Comparison of ENCODE assay signal across 8 mouse cellular contexts in the genomic region with DNA sequence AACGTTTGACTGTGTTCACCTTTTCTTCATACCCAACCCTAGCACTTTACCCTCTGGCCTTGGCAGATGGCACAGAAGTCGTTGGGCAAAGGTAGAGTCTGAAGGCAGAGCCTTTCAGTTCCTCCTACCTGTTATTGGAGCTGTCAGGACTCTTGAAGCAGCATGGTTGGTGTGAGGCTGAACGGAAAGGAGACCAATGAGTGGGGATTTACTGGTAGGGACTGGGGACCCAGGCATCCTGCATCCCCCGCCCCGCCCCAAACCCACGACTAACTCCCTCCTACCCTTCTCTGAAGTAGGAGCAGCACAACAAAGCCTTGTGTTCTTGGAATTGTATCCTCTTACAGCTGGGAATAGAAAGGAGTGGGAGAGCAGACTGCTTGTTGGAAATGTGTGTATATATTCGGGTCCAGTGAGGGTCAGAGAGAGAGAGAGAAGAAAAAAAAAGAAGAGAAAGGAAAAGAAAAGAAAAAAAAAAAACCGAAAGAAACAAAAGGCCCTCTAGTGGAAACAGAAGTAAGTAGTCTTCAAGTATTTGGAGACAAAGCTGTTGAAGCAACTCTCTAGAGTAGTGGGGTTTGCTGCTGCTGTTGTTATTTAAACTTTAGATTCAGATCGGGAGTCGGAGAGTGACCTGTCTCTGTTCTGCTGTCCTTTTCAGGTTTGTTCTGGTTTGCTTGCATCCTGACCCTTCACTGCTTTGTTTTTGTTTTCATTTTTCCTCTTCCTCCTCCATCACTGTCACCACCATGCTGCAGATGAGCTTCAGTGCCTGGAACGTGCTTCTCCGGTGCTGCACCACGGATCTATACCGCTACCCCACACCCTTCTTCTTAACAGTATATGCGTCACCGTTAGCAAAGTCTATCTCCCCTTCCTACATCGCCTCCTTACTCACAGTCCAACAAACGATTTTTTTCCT. TPM values are rescaled to one million over a fixed set of nuclear protein-coding genes. Genes with fewer than 3 reads are reported as not detected.
DNase-seq lines count a peak whose midpoint lies in the region; ATAC-seq and TF ChIP-seq lines count a peak whose summit lies in the region.

A gene (minus strand): TSS at position 176 of the 922 bp plus-strand sequence.

- no peaks in the 10 kb centered on the region for H3K9me3 ChIP-seq in ES-E14 (ENCODE audit: control insufficient read depth, insufficient read depth, low read depth, low read length)
- H3K9me3 ChIP-seq in embryonic facial prominence, embryonic 13.5 days, result no peaks in the 10 kb centered on the region
- H3K9me3 ChIP-seq in hindbrain, embryonic 11.5 days (ENCODE audit: control insufficient read depth, low read length), result no peaks in the 10 kb centered on the region
- no peaks in the 10 kb centered on the region for H3K9me3 ChIP-seq in liver, embryonic 11.5 days (ENCODE audit: control insufficient read depth, low read length)

- DNase-seq in 416B (ENCODE audit: low read depth) (peak; percentile 68), ES-E14 (ENCODE audit: low read depth, low spot score) (no peak)
- DNase-seq in hindbrain, embryonic 11.5 days (ENCODE audit: low spot score), result peak; percentile 40
- DNase-seq in liver, embryonic 11.5 days (ENCODE audit: low spot score), result no peak
- peak; percentile 86 for DNase-seq in naive thymus-derived CD4-positive, alpha-beta T cell, adult 2 months (ENCODE audit: low read depth)
- DNase-seq in frontal cortex, postnatal 14 days (ENCODE audit: low spot score in 2 of 2), result no peak
- no peak for DNase-seq in c-Kit-positive CD71-positive TER-119-positive erythroid progenitor cells, embryonic 14.5 days (ENCODE audit: low spot score)

- H3K36me3 ChIP-seq in ES-E14 (ENCODE audit: control insufficient read depth, insufficient read depth, low read length, poor library complexity, severe bottlenecking), result no peaks in the 10 kb centered on the region
- no peaks in the 10 kb centered on the region for H3K36me3 ChIP-seq in embryonic facial prominence, embryonic 13.5 days
- no peaks in the 10 kb centered on the region for H3K36me3 ChIP-seq in hindbrain, embryonic 11.5 days (ENCODE audit: control insufficient read depth, insufficient read depth, low read length)
- no peaks in the 10 kb centered on the region for H3K36me3 ChIP-seq in liver, embryonic 11.5 days (ENCODE audit: control insufficient read depth, insufficient read depth, low read length)

- H3K27me3 ChIP-seq in embryonic facial prominence, embryonic 13.5 days, result peaks cover 15% of the 10 kb centered on the region
- peaks cover 29% of the 10 kb centered on the region for H3K27me3 ChIP-seq in hindbrain, embryonic 11.5 days (ENCODE audit: control insufficient read depth, insufficient read depth, low read length)
- H3K27me3 ChIP-seq in liver, embryonic 11.5 days (replicated peaks; ENCODE audit: control insufficient read depth, insufficient read depth, low read length), result peaks cover 22% of the 10 kb centered on the region

- peak within 1 kb of the TSS; percentile 88 for H3K4me2 ChIP-seq in embryonic facial prominence, embryonic 13.5 days
- H3K4me2 ChIP-seq in hindbrain, embryonic 11.5 days (replicated peaks; ENCODE audit: low read depth, low read length), result peak within 1 kb of the TSS; percentile 93
- H3K4me2 ChIP-seq in liver, embryonic 11.5 days, result peak within 1 kb of the TSS; percentile 85

- ATAC-seq in embryonic facial prominence, embryonic 13.5 days (ENCODE audit: insufficient number of reproducible peaks, insufficient read depth, low FRiP score, low TSS enrichment, low read depth), result no peak
- ATAC-seq in hindbrain, embryonic 11.5 days (ENCODE audit: low FRiP score), result no peak
- no peak for ATAC-seq in liver, embryonic 11.5 days (replicated peaks; ENCODE audit: low FRiP score)

- peak within 1 kb of the TSS; percentile 80 for H3K9ac ChIP-seq in ES-E14 (ENCODE audit: insufficient read depth, low read depth, low read length, poor library complexity, severe bottlenecking)
- peak within 1 kb of the TSS; percentile 87 for H3K9ac ChIP-seq in embryonic facial prominence, embryonic 13.5 days
- H3K9ac ChIP-seq in hindbrain, embryonic 11.5 days (ENCODE audit: low read depth, low read length), result peak within 1 kb of the TSS; percentile 71
- H3K9ac ChIP-seq in liver, embryonic 11.5 days (ENCODE audit: low read depth, low read length), result peak within 1 kb of the TSS; percentile 62

- in situ Hi-C loops in ES-E14 (cut with MboI; ENCODE audit: low sequenced_read_pairs in 2 of 2, unreplicated experiment in 2 of 2), result no loop called here

- H3K4me1 ChIP-seq in ES-E14 (ENCODE audit: control insufficient read depth in 2 of 2, insufficient read depth in 2 of 2, low read length in 2 of 2, poor library complexity in 1 of 2), result peaks cover 12 to 17% of the 10 kb centered on the region in 2 experiments
- peaks cover 27% of the 10 kb centered on the region for H3K4me1 ChIP-seq in embryonic facial prominence, embryonic 13.5 days
- H3K4me1 ChIP-seq in hindbrain, embryonic 11.5 days (replicated peaks; ENCODE audit: control insufficient read depth, insufficient read depth, low read length), result 0 out of 2 replicates have a peak, but pooled peaks cover 6% of the 10 kb centered on the region
- H3K4me1 ChIP-seq in liver, embryonic 11.5 days (replicated peaks; ENCODE audit: control insufficient read depth, insufficient read depth, low read length), result peaks cover 28% of the 10 kb centered on the region

- H3K27ac ChIP-seq in ES-E14 (ENCODE audit: insufficient read depth, low read depth, low read length, poor library complexity, severe bottlenecking), result peak within 1 kb of the TSS; percentile 23; the same call in 1 of the 2 replicates
- peak within 1 kb of the TSS; percentile 71 for H3K27ac ChIP-seq in embryonic facial prominence, embryonic 13.5 days
- no peak within 1 kb of the TSS for H3K27ac ChIP-seq in hindbrain, embryonic 11.5 days (ENCODE audit: low read depth, low read length)
- H3K27ac ChIP-seq in liver, embryonic 11.5 days (ENCODE audit: low read depth, low read length), result no peak within 1 kb of the TSS

- WGBS in embryonic facial prominence, embryonic 13.5 days, result 23% methylated on average over 18 of the region's 18 CpGs
- WGBS in hindbrain, embryonic 11.5 days, result 20% methylated on average over 18 of the region's 18 CpGs
- 23% methylated on average over 18 of the region's 18 CpGs for WGBS in liver, embryonic 11.5 days

- H3K4me3 ChIP-seq in ES-E14 (ENCODE audit: insufficient read depth in 1 of 2, low read depth in 1 of 2, low read length in 2 of 2, poor library complexity in 1 of 2, severe bottlenecking in 1 of 2), result peak within 1 kb of the TSS; percentile 82 to 89
- H3K4me3 ChIP-seq in embryonic facial prominence, embryonic 13.5 days, result peak within 1 kb of the TSS; percentile 75
- H3K4me3 ChIP-seq in hindbrain, embryonic 11.5 days (ENCODE audit: low read depth, low read length), result peak within 1 kb of the TSS; percentile 52
- peak within 1 kb of the TSS; percentile 66 for H3K4me3 ChIP-seq in liver, embryonic 11.5 days (ENCODE audit: low read depth, low read length)

TF ChIP-seq in ES-E14, 5 proteins besides CTCF, POLR2A, EP300 and RAD21:
- TF ChIP-seq ZNF384 (IDR thresholded peaks at IDR 0.05; ENCODE audit: low read depth, low read length) (peak; percentile 93), HCFC1 (IDR thresholded peaks at IDR 0.05; ENCODE audit: borderline replicate concordance, insufficient read depth, low read length) (no peak), ZC3H11A (IDR thresholded peaks at IDR 0.05; ENCODE audit: borderline replicate concordance, low read depth, low read length) (no peak)

RNA-seq across cellular contexts. Expression of the gene that starts here (rescaled TPM):
- total RNA-seq in ES-E14 (2012; rRNA removed), result 11.9 and 19.3 TPM in 2 replicates
- 16.3 and 16.8 TPM in 2 replicates for polyA plus RNA-seq in embryonic facial prominence, embryonic 13.5 days (2015; fragmentation: Nextera tagmentation; extraction: Ambion mirVana)
- 5.0 and 6.2 TPM in 2 replicates for polyA plus RNA-seq in hindbrain, embryonic 11.5 days (2014; fragmentation: Nextera tagmentation; extraction: Ambion mirVana)
- 4.6 and 5.5 TPM in 2 replicates for polyA plus RNA-seq in liver, embryonic 11.5 days (2014; fragmentation: Nextera tagmentation; extraction: Ambion mirVana)

Comparison
In these comparisons a context has a peak if more than half of its experiments do, and no peak if none do; other contexts are left out.
1. DNase-seq: peak in 416B (single experiment), hindbrain, embryonic 11.5 days (single experiment) and naive thymus-derived CD4-positive, alpha-beta T cell, adult 2 months (single experiment); none in ES-E14 (single experiment), liver, embryonic 11.5 days (single experiment), frontal cortex, postnatal 14 days (0 of 2) and c-Kit-positive CD71-positive TER-119-positive erythroid progenitor cells, embryonic 14.5 days (single experiment).
2. H3K27ac ChIP-seq: peak in ES-E14 (single experiment) and embryonic facial prominence, embryonic 13.5 days (single experiment); none in hindbrain, embryonic 11.5 days (single experiment) and liver, embryonic 11.5 days (single experiment).
3. Peak in every context shown above with its lines, with median percentiles within 50 percentile points of each other: H3K4me3 ChIP-seq, H3K9ac ChIP-seq and H3K4me2 ChIP-seq.